Mouse (Mus musculus) testis, adult 2 months (tissue): ENCODE measurements around the gene Dsn1. TPM values are rescaled to one million over a fixed set of nuclear protein-coding genes. Genes with fewer than 3 reads are reported as not detected.
A peak's percentile ranks its signal among the peaks of the same experiment; 100 is the strongest.

ENCODE experiments used
- H3K27ac ChIP-seq: fragments of 200-500 bp; 2 replicates; pipeline ENCODE4 v1.5.1; 2012; ENCODE audit warnings: low read depth, low read length; ENCODE audit not compliant: control insufficient read depth, insufficient read depth
- H3K27me3 ChIP-seq: fragments of 200-500 bp; 2 replicates; pipeline ENCODE4 v1.6.1; 2012; ENCODE audit warnings: mild to moderate bottlenecking, low read length, moderate library complexity; ENCODE audit not compliant: control insufficient read depth, insufficient read depth
- H3K36me3 ChIP-seq: fragments of 200-500 bp; 2 replicates; pipeline ENCODE4 v1.6.1; 2012; ENCODE audit warnings: mild to moderate bottlenecking, low read length; ENCODE audit not compliant: control insufficient read depth, insufficient read depth
- H3K4me1 ChIP-seq: fragments of 200-500 bp; 2 replicates; pipeline ENCODE4 v1.6.1; 2012; ENCODE audit warnings: low read length; ENCODE audit not compliant: control insufficient read depth, insufficient read depth
- H3K4me3 ChIP-seq: fragments of 200-500 bp; 2 replicates; pipeline ENCODE4 v1.5.1; 2012; ENCODE audit warnings: low read depth, mild to moderate bottlenecking, low read length, moderate library complexity, mixed read lengths; ENCODE audit not compliant: control insufficient read depth
- CTCF ChIP-seq: fragments of 200-500 bp; IDR thresholded peaks from 2 replicates; pipeline ENCODE4 v1.5.1; 2012; ENCODE audit warnings: low read depth, mild to moderate bottlenecking, inconsistent platforms, low read length, moderate library complexity; ENCODE audit not compliant: control insufficient read depth, insufficient read depth, insufficient replicate concordance
- POLR2A ChIP-seq: fragments of 200-500 bp; IDR thresholded peaks from 2 replicates; pipeline ENCODE4 v1.6.1; 2012; ENCODE audit warnings: low read depth, mild to moderate bottlenecking, inconsistent platforms, low read length, moderate library complexity; ENCODE audit not compliant: control insufficient read depth
- polyA plus RNA-seq: library from polyadenylated mRNA; depleted of rRNA; stranded (reverse); fragments of >200 nt; gene quantifications from 2 replicates; pipeline ENCODE4 v1.2.3, GENCODE M21; 2012; rRNA removed

The Dsn1 gene
- polyA plus RNA-seq, 1 experiment: 25.9 TPM

- no peak overlapping the region for H3K27ac ChIP-seq
- peaks cover 1% of the 10 kb centered on the region; the same call in 1 of the 2 replicates for H3K36me3 ChIP-seq
- H3K4me1 ChIP-seq: no peaks in the 10 kb centered on the region
- no peak for TF ChIP-seq POLR2A
- no peak for TF ChIP-seq CTCF
- H3K27me3 ChIP-seq: no peaks in the 10 kb centered on the region
- H3K4me3 ChIP-seq: peak overlapping the region; percentile 19; the same call in 1 of the 2 replicates
Measured at GRCm38 (mm10) chr2:156951301-156952094, 55.5 kb downstream of the Dsn1 start.

- peaks cover 1% of the 10 kb centered on the region; the same call in 1 of the 2 replicates for H3K36me3 ChIP-seq
- no peaks in the 10 kb centered on the region for H3K27me3 ChIP-seq
- no peaks in the 10 kb centered on the region for H3K4me1 ChIP-seq
- TF ChIP-seq CTCF (no peak), POLR2A (no peak)
- H3K27ac ChIP-seq: no peak overlapping the region
- H3K4me3 ChIP-seq: no peak overlapping the region
Measured at GRCm38 (mm10) chr2:156950816-156951215, 56.1 kb downstream of the Dsn1 start.

Other genes starting within 250 kb of the Dsn1 start
- gene Myl9, start 231.7 kb downstream of the Dsn1 start, polyA plus RNA-seq: 68.0 and 106 TPM in 2 replicates
- gene Tgif2, start 167.1 kb downstream of the Dsn1 start, polyA plus RNA-seq: 11.0 and 12.7 TPM in 2 replicates
- 1.0 and 1.1 TPM in 2 replicates for gene 4930518I15Rik, start 149.2 kb downstream of the Dsn1 start, polyA plus RNA-seq
- 73.0 and 80.2 TPM in 2 replicates for gene Rab5if, start 144.0 kb downstream of the Dsn1 start, polyA plus RNA-seq
- gene Sla2, start 120.0 kb downstream of the Dsn1 start, polyA plus RNA-seq: 0.14 and 0.16 TPM in 2 replicates
- gene Ndrg3, start 15.1 kb downstream of the Dsn1 start, polyA plus RNA-seq: 344 and 368 TPM in 2 replicates
- gene Soga1, start 72.1 kb upstream of the Dsn1 start, polyA plus RNA-seq: 3.3 and 4.5 TPM in 2 replicates
- 0.41 TPM in 1 of 2 replicates, not detected in the other for gene Tldc2, start 79.9 kb upstream of the Dsn1 start, polyA plus RNA-seq
- gene Samhd1, start 128.1 kb upstream of the Dsn1 start, polyA plus RNA-seq: 5.3 and 5.4 TPM in 2 replicates
- gene Rbl1, start 197.4 kb upstream of the Dsn1 start, polyA plus RNA-seq: 7.7 and 8.4 TPM in 2 replicates